Mouse (Mus musculus) heart, postnatal 0 days (tissue): ENCODE data around the gene Far2.

Experiments used
- CTCF ChIP-seq: IDR thresholded peaks from 2 replicates; pipeline ENCODE4 v1.5.1; 2016; ENCODE audit warnings: antibody characterized with exemption, control low read depth, low read depth
- EP300 ChIP-seq: IDR thresholded peaks from 2 replicates; pipeline ENCODE4 v1.6.1; 2016; ENCODE audit warnings: antibody characterized with exemption, low read depth

GRCm38 (mm10) chr6:148207522-148207921 lies 160.5 kb downstream of the Far2 start:
- TF ChIP-seq CTCF: no peak
- TF ChIP-seq EP300: no peak
